Mouse (Mus musculus): ENCODE measurements at regions not wholly inside any gene's neighbourhood (a gene's known extent, or its start where the extent isn't known, plus 50 kb on each side); places are given as distances from the start of the nearest gene placed in this dataset.
A peak's percentile ranks its signal among the peaks of the same experiment; 100 is the strongest.

DNA sequence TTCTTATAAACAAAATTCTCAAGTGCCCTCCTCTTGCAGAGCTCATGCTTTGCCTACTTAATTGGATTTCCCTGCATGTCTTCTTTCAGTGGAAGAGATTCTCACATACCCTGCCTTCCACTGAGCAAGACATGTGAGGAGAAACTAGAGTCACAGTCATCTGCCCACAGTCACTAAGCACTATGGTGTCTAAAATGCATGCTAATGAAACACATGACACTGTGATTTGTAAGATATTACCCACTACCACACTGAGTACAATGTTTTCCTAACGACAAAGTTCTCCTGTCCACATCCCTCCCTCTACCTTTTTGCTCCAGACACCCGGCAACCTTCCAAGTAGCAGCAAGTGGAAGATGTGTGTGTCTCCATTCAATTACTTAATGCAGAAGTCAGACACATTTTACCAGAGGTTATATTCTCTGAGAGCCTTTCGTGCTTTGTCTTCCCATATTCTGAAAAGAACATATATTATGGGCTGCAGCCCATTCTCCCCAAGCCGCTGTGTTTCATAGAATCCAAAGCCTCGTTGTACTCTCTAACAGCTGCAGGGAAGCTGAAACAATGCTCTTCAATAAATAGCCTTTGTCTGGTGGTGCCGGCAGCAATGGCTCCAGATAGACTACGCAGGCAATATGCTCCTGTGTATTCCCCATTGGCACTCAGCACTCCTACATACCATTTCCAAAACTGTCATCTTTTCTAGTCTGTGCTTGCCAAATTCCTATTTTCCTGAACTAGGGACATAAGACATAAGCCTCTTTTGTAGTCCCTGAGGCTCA is 670.7 kb downstream of the Poteg start:
- TF ChIP-seq TCF3 (IDR thresholded peaks at IDR 0.05; ENCODE audit: insufficient read length, low read depth) (no peak), POLR2AphosphoS2 (IDR thresholded peaks at IDR 0.05; ENCODE audit: insufficient read length, low read depth) (no peak), CEBPB (IDR thresholded peaks at IDR 0.05; ENCODE audit: insufficient read depth, poor library complexity, severe bottlenecking) (no peak)
- Histone ChIP-seq H3K4me2 (ENCODE audit: low read depth) (no peak overlapping the region), H3ac (ENCODE audit: control insufficient read depth, insufficient read length) (no peak overlapping the region), H3K79me2 (ENCODE audit: control insufficient read depth, insufficient read depth) (no peaks in the 10 kb centered on the region), H3K4me3 (no peak overlapping the region), H3K36me3 (ENCODE audit: control insufficient read depth, insufficient read depth) (no peaks in the 10 kb centered on the region), H3K27me3 (ENCODE audit: control insufficient read depth, insufficient read depth, insufficient read length) (no peaks in the 10 kb centered on the region)

DNA sequence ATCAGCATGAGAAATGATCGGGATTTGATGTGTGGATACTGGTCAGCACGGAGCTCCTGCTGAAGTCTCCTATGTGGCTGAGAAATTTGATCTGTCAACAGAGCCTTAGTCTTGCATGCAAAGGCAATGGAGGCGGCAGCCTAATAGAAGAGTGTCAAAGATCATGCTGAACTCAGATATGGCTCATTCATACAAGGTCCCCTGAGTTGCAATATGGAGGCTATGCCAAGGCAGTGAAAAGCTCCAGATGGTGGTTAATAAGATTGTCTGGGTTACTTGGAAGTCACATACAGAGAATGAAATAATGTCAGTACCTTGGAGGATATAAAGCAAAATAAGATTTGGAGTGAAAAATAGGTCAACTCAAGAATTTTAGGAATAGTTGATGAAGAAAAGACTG is 677.6 kb downstream of the Poteg start:
- Histone ChIP-seq H3K4me3 (no peak overlapping the region), H3K79me2 (ENCODE audit: control insufficient read depth, insufficient read depth) (no peaks in the 10 kb centered on the region)
- TF ChIP-seq CEBPB (IDR thresholded peaks at IDR 0.05; ENCODE audit: insufficient read depth, poor library complexity, severe bottlenecking) (no peak), TCF3 (IDR thresholded peaks at IDR 0.05; ENCODE audit: insufficient read length, low read depth) (no peak), MAX (IDR thresholded peaks at IDR 0.05; ENCODE audit: low read depth) (no peak), REST (IDR thresholded peaks at IDR 0.05; ENCODE audit: insufficient read depth, insufficient read length) (no peak), POLR2AphosphoS2 (IDR thresholded peaks at IDR 0.05; ENCODE audit: insufficient read length, low read depth) (no peak), POLR2A (IDR thresholded peaks at IDR 0.05; ENCODE audit: insufficient read length, low read depth) (no peak), TCF12 (IDR thresholded peaks at IDR 0.05; ENCODE audit: insufficient read depth, poor library complexity, severe bottlenecking) (no peak), E2F4 (IDR thresholded peaks at IDR 0.05; ENCODE audit: insufficient read depth) (no peak), MYOG (IDR thresholded peaks at IDR 0.05; ENCODE audit: control insufficient read depth in 1 of 3, insufficient read depth in 1 of 3, insufficient read length in 2 of 3, low read depth in 2 of 3) (no peak), SRF (IDR thresholded peaks at IDR 0.05; ENCODE audit: control insufficient read depth, insufficient read length, low read depth) (no peak), MYOD1 (IDR thresholded peaks at IDR 0.05; ENCODE audit: control insufficient read depth in 1 of 3, insufficient read length in 2 of 3, low read depth in 2 of 3) (no peak), USF1 (IDR thresholded peaks at IDR 0.05; ENCODE audit: low read depth) (no peak)

DNA sequence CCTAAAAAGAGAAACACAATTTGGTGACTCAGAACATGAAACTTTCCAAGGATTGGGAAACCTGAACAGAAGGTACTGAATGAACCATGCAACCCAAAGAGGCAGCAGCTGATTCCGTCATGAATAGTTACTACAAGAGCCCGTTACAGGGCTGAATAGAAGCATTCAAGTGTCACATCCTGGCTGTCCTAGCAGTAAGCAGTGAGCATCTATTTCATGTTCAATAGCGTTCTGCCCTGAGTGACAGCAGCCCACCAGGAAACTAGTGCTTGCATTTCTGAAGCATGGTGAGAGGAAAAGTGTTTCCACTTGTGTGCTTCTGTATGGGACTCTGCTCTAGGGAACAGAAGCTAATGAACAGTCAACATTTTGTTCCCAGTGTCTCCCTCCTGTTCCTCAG is 694.4 kb downstream of the Poteg start:
- Histone ChIP-seq H3K4me3 (no peak overlapping the region), H3K4me2 (ENCODE audit: low read depth) (no peak overlapping the region), H3K79me2 (ENCODE audit: control insufficient read depth, insufficient read depth) (no peaks in the 10 kb centered on the region), H3ac (ENCODE audit: control insufficient read depth, insufficient read length) (no peak overlapping the region), H3K27me3 (ENCODE audit: control insufficient read depth, insufficient read depth, insufficient read length) (no peaks in the 10 kb centered on the region), H3K36me3 (ENCODE audit: control insufficient read depth, insufficient read depth) (no peaks in the 10 kb centered on the region)
- no peak for TF ChIP-seq USF1 (IDR thresholded peaks at IDR 0.05; ENCODE audit: low read depth)
- no peak for TF ChIP-seq TCF3 (IDR thresholded peaks at IDR 0.05; ENCODE audit: insufficient read length, low read depth)
- no peak for TF ChIP-seq E2F4 (IDR thresholded peaks at IDR 0.05; ENCODE audit: insufficient read depth)
- no peak for TF ChIP-seq REST (IDR thresholded peaks at IDR 0.05; ENCODE audit: insufficient read depth, insufficient read length)
- no peak for TF ChIP-seq TCF12 (IDR thresholded peaks at IDR 0.05; ENCODE audit: insufficient read depth, poor library complexity, severe bottlenecking)
- no peak for TF ChIP-seq MYOD1 (IDR thresholded peaks at IDR 0.05; ENCODE audit: control insufficient read depth in 1 of 3, insufficient read length in 2 of 3, low read depth in 2 of 3)
- no peak for TF ChIP-seq SRF (IDR thresholded peaks at IDR 0.05; ENCODE audit: control insufficient read depth, insufficient read length, low read depth)
- TF ChIP-seq MAX (IDR thresholded peaks at IDR 0.05; ENCODE audit: low read depth): no peak
- no peak for TF ChIP-seq POLR2AphosphoS2 (IDR thresholded peaks at IDR 0.05; ENCODE audit: insufficient read length, low read depth)
- TF ChIP-seq CEBPB (IDR thresholded peaks at IDR 0.05; ENCODE audit: insufficient read depth, poor library complexity, severe bottlenecking): no peak
- no peak for TF ChIP-seq POLR2A (IDR thresholded peaks at IDR 0.05; ENCODE audit: insufficient read length, low read depth)
- no peak for TF ChIP-seq MYOG (IDR thresholded peaks at IDR 0.05; ENCODE audit: control insufficient read depth in 1 of 3, insufficient read depth in 1 of 3, insufficient read length in 2 of 3, low read depth in 2 of 3)

More for the DNA sequence above, 677.6 kb downstream of the Poteg start:
- no peaks in the 10 kb centered on the region for H3K36me3 ChIP-seq (ENCODE audit: control insufficient read depth, insufficient read depth)
- H3K27me3 ChIP-seq (ENCODE audit: control insufficient read depth, insufficient read depth, insufficient read length): no peaks in the 10 kb centered on the region
- no peak overlapping the region for H3K4me2 ChIP-seq (ENCODE audit: low read depth)
- no peak overlapping the region for H3ac ChIP-seq (ENCODE audit: control insufficient read depth, insufficient read length)

DNA sequence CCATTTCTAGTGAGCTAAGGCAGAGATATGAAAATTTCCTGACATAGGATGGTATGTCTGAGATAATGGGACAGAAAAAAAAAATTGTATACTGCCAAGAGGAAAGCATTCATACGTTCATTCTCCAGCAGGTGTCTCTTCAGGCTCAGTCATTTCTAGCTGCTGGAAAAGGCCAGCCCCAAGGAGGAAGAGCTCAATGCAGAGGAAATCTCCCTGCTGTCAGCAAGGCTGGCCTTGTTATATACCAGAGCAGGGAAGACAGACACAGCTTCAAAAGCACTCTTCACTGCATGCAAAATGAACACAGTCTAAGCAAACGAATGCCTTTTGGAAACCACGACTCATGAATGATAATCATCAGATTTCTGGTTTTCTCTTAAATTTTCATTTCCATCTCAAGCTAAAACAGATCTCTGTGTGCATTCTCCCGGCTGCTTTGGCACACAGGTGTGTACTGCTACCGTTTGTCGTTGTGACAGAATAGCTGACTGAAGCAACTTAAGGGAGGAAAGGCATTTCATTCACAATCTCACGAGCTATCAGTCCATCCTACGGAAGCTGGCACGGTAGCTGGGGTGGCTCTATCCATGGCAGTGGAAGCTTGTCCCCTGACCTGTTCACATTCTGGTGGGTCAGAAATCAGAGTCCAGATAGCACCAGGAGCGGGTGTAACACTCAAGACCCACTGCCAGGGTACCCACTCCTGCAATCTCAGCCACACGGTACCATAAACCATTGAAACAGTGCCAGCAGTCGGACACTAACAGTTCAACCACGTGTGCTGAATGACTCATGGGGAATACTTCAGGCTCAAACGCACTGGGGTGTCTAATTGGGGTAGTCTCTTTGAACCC is 701.4 kb downstream of the Poteg start:
- no peaks in the 10 kb centered on the region for H3K79me2 ChIP-seq (ENCODE audit: control insufficient read depth, insufficient read depth)
- TF ChIP-seq USF1 (IDR thresholded peaks at IDR 0.05; ENCODE audit: low read depth): peak; percentile 88
- TF ChIP-seq REST (IDR thresholded peaks at IDR 0.05; ENCODE audit: insufficient read depth, insufficient read length): no peak
- no peaks in the 10 kb centered on the region for H3K36me3 ChIP-seq (ENCODE audit: control insufficient read depth, insufficient read depth)
- peak overlapping the region; percentile 87 for H3K4me2 ChIP-seq (ENCODE audit: low read depth)
- no peaks in the 10 kb centered on the region for H3K27me3 ChIP-seq (ENCODE audit: control insufficient read depth, insufficient read depth, insufficient read length)
- H3K4me3 ChIP-seq: peak overlapping the region; percentile 11
- no peak overlapping the region for H3ac ChIP-seq (ENCODE audit: control insufficient read depth, insufficient read length)

DNA sequence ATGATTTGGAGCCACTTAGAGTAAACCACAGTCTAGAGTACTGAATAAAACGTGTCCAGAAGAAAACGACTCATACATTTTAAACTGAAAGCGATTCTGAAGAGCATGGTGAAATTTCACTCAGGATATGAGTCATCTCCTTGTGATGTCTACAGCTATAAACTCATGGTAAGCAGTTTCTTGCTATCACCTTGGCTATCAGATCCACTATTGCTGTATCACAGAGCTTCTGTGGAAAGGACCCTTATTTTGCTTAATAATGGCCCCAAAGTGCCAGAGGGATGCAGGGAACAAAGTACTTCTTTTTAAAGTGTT is 701.9 kb downstream of the Poteg start:
- Histone ChIP-seq H3K79me2 (ENCODE audit: control insufficient read depth, insufficient read depth) (no peaks in the 10 kb centered on the region), H3K4me3 (peak overlapping the region; percentile 11), H3ac (ENCODE audit: control insufficient read depth, insufficient read length) (no peak overlapping the region), H3K27me3 (ENCODE audit: control insufficient read depth, insufficient read depth, insufficient read length) (no peaks in the 10 kb centered on the region), H3K4me2 (ENCODE audit: low read depth) (peak overlapping the region; percentile 87), H3K36me3 (ENCODE audit: control insufficient read depth, insufficient read depth) (no peaks in the 10 kb centered on the region)
- TF ChIP-seq CEBPB (IDR thresholded peaks at IDR 0.05; ENCODE audit: insufficient read depth, poor library complexity, severe bottlenecking) (peak; percentile 67), TCF12 (IDR thresholded peaks at IDR 0.05; ENCODE audit: insufficient read depth, poor library complexity, severe bottlenecking) (no peak)
